Mouse (Mus musculus) cerebellum, adult 9-11 months (tissue): ENCODE data around the gene Mylk.

Source experiments
- DNase-seq: peaks from one replicate; pipeline ENCODE4 v3.0.0; 2022

Gene Mylk

GRCm38 (mm10) chr16:35033809-35034577 lies 289.0 kb downstream of the Mylk start:
- no peak for DNase-seq

- no peak for DNase-seq
These were observed 290.0 kb downstream of the Mylk start for GRCm38 (mm10) chr16:35034971-35035370.

GRCm38 (mm10) chr16:35036754-35037153 lies 291.7 kb downstream of the Mylk start:
- DNase-seq: no peak

- DNase-seq: no peak
These were observed 293.5 kb downstream of the Mylk start for GRCm38 (mm10) chr16:35038343-35039057.

GRCm38 (mm10) chr16:35040154-35040553 lies 295.1 kb downstream of the Mylk start:
- no peak for DNase-seq

GRCm38 (mm10) chr16:35041001-35041400 lies 296.0 kb downstream of the Mylk start:
- DNase-seq: no peak

- no peak for DNase-seq
These were observed 301.2 kb downstream of the Mylk start for GRCm38 (mm10) chr16:35046081-35046775.

GRCm38 (mm10) chr16:35047272-35047969 lies 302.4 kb downstream of the Mylk start:
- DNase-seq: no peak

GRCm38 (mm10) chr16:35051066-35051465 lies 306.1 kb downstream of the Mylk start:
- peak; percentile 46 for DNase-seq
